Comparison of ENCODE assay signal across 8 mouse cellular contexts in genomic region chr11:118418834-118419504, GRCm38 (mm10). TPM values are rescaled to one million over a fixed set of nuclear protein-coding genes. Genes with fewer than 3 reads are reported as not detected.
DNase-seq lines count a peak whose midpoint lies in the region; ATAC-seq and TF ChIP-seq lines count a peak whose summit lies in the region.

Gene Cant1 (minus strand): TSS chr11:118419086.

- peak within 1 kb of the TSS; percentile 80 for H3K27ac ChIP-seq in embryonic facial prominence, embryonic 13.5 days
- peak within 1 kb of the TSS; percentile 84 for H3K27ac ChIP-seq in kidney, adult 2 months (ENCODE audit: insufficient read depth, low read depth, low read length)
- peak within 1 kb of the TSS; percentile 64 for H3K27ac ChIP-seq in limb, embryonic 12.5 days
- peak within 1 kb of the TSS; percentile 70 for H3K27ac ChIP-seq in midbrain, embryonic 15.5 days
- peak within 1 kb of the TSS; percentile 88 for H3K27ac ChIP-seq in spleen, adult 2 months (ENCODE audit: insufficient read depth, low read length)

- ATAC-seq in embryonic facial prominence, embryonic 13.5 days (ENCODE audit: insufficient number of reproducible peaks, insufficient read depth, low FRiP score, low TSS enrichment, low read depth), result peak; percentile 89
- peak; percentile 93 for ATAC-seq in limb, embryonic 12.5 days (ENCODE audit: insufficient number of reproducible peaks, insufficient read depth, low FRiP score, low TSS enrichment, low read depth)
- ATAC-seq in midbrain, embryonic 15.5 days (replicated peaks), result peak; percentile 94

- TF ChIP-seq CTCF in kidney, adult 2 months (conservative IDR thresholded peaks at IDR 0.05; ENCODE audit: insufficient read depth, insufficient read length, low read depth, low read length), result no peak
- TF ChIP-seq CTCF in spleen, adult 2 months (IDR thresholded peaks at IDR 0.05; ENCODE audit: extremely low read depth, insufficient read depth, insufficient read length, insufficient replicate concordance), result no peak

- under 1% methylated on average over 45 of the region's 50 CpGs for WGBS in embryonic facial prominence, embryonic 13.5 days
- under 1% methylated on average over 50 of the region's 50 CpGs for WGBS in kidney, adult 2 months
- WGBS in limb, embryonic 12.5 days, result 0% methylated on average over 50 of the region's 50 CpGs
- WGBS in midbrain, embryonic 15.5 days, result 1% methylated on average over 38 of the region's 50 CpGs
- under 1% methylated on average over 50 of the region's 50 CpGs for WGBS in spleen, adult 2 months

- no peaks in the 10 kb centered on the region for H3K27me3 ChIP-seq in embryonic facial prominence, embryonic 13.5 days
- H3K27me3 ChIP-seq in kidney, adult 2 months (replicated peaks; ENCODE audit: control insufficient read depth, insufficient read depth, low read length), result no peaks in the 10 kb centered on the region
- 0 out of 2 replicates have a peak, but pooled peaks cover 5% of the 10 kb centered on the region for H3K27me3 ChIP-seq in limb, embryonic 12.5 days
- no peaks in the 10 kb centered on the region; the same call in 1 of the 2 replicates for H3K27me3 ChIP-seq in midbrain, embryonic 15.5 days (replicated peaks)
- H3K27me3 ChIP-seq in spleen, adult 2 months (ENCODE audit: control insufficient read depth, insufficient read depth, low read length), result no peaks in the 10 kb centered on the region

- peaks cover 35% of the 10 kb centered on the region for H3K36me3 ChIP-seq in embryonic facial prominence, embryonic 13.5 days
- no peaks in the 10 kb centered on the region for H3K36me3 ChIP-seq in kidney, adult 2 months (ENCODE audit: control insufficient read depth, insufficient read depth, low read length)
- H3K36me3 ChIP-seq in limb, embryonic 12.5 days, result peaks cover 31% of the 10 kb centered on the region
- H3K36me3 ChIP-seq in midbrain, embryonic 15.5 days (replicated peaks), result no peaks in the 10 kb centered on the region
- H3K36me3 ChIP-seq in spleen, adult 2 months (ENCODE audit: control insufficient read depth, insufficient read depth, low read length), result peaks cover 5% of the 10 kb centered on the region

- TF ChIP-seq POLR2A in kidney, adult 2 months (IDR thresholded peaks at IDR 0.05; ENCODE audit: low read depth, low read length), result no peak
- TF ChIP-seq POLR2A in spleen, adult 2 months (IDR thresholded peaks at IDR 0.05; ENCODE audit: low read depth, low read length), result peak; percentile 91

- peak; percentile 96 for DNase-seq in 3134 (ENCODE audit: extremely low read depth, insufficient read length, low spot score)
- DNase-seq in adrenal gland, postnatal 36 days, result peak; percentile 98
- DNase-seq in heart, adult 18-20 months, result peak; percentile 97 to 99
- DNase-seq in kidney, adult 2 months, result peak; percentile 100
- DNase-seq in spleen, adult 2 months (ENCODE audit: low read depth in 1 of 2, low spot score in 2 of 2), result peak; percentile 97 to 98

- peak within 1 kb of the TSS; percentile 98 for H3K9ac ChIP-seq in embryonic facial prominence, embryonic 13.5 days
- peak within 1 kb of the TSS; percentile 92 for H3K9ac ChIP-seq in limb, embryonic 12.5 days (replicated peaks)
- H3K9ac ChIP-seq in midbrain, embryonic 15.5 days, result peak within 1 kb of the TSS; percentile 94

- peak within 1 kb of the TSS; percentile 94 for H3K4me3 ChIP-seq in embryonic facial prominence, embryonic 13.5 days
- peak within 1 kb of the TSS; percentile 93 for H3K4me3 ChIP-seq in kidney, adult 2 months (ENCODE audit: insufficient read depth, low read depth, low read length)
- H3K4me3 ChIP-seq in limb, embryonic 12.5 days (replicated peaks), result peak within 1 kb of the TSS; percentile 88
- peak within 1 kb of the TSS; percentile 79 for H3K4me3 ChIP-seq in midbrain, embryonic 15.5 days
- peak within 1 kb of the TSS; percentile 83 for H3K4me3 ChIP-seq in spleen, adult 2 months (ENCODE audit: extremely low read depth, insufficient read depth, insufficient read length)

- H3K9me3 ChIP-seq in embryonic facial prominence, embryonic 13.5 days, result no peaks in the 10 kb centered on the region
- H3K9me3 ChIP-seq in limb, embryonic 12.5 days, result no peaks in the 10 kb centered on the region
- H3K9me3 ChIP-seq in midbrain, embryonic 15.5 days, result no peaks in the 10 kb centered on the region

- peaks cover 38% of the 10 kb centered on the region for H3K4me1 ChIP-seq in embryonic facial prominence, embryonic 13.5 days
- peaks cover 55% of the 10 kb centered on the region for H3K4me1 ChIP-seq in kidney, adult 2 months (ENCODE audit: control insufficient read depth, insufficient read depth, low read length)
- H3K4me1 ChIP-seq in limb, embryonic 12.5 days (replicated peaks), result peaks cover 26% of the 10 kb centered on the region
- H3K4me1 ChIP-seq in midbrain, embryonic 15.5 days, result peaks cover 41% of the 10 kb centered on the region
- H3K4me1 ChIP-seq in spleen, adult 2 months (ENCODE audit: control insufficient read depth, insufficient read depth, insufficient read length), result peaks cover 13% of the 10 kb centered on the region

- H3K4me2 ChIP-seq in embryonic facial prominence, embryonic 13.5 days, result peak within 1 kb of the TSS; percentile 85
- H3K4me2 ChIP-seq in limb, embryonic 12.5 days, result peak within 1 kb of the TSS; percentile 93
- H3K4me2 ChIP-seq in midbrain, embryonic 15.5 days, result peak within 1 kb of the TSS; percentile 81

RNA-seq across cellular contexts. Expression of gene Cant1, which starts in this region (rescaled TPM):
- 10 to 100 TPM; 34.9 to 38.0 TPM for total RNA-seq in adrenal gland, postnatal 36 days (2021)
- polyA plus RNA-seq in embryonic facial prominence, embryonic 13.5 days (2015; fragmentation: Nextera tagmentation; extraction: Ambion mirVana), result 28.9 and 30.7 TPM in 2 replicates
- 10 to 100 TPM; 17.5 to 18.6 TPM for total RNA-seq in heart, adult 18-20 months (2021)
- 42.6 and 53.0 TPM in 2 replicates for polyA plus RNA-seq in kidney, adult 2 months (2012; rRNA removed)
- polyA plus RNA-seq in limb, embryonic 12.5 days (2016; fragmentation: Nextera tagmentation; extraction: Ambion mirVana), result 30.5 and 32.0 TPM in 2 replicates
- 30.6 and 35.1 TPM in 2 replicates for polyA plus RNA-seq in midbrain, embryonic 15.5 days (2015; fragmentation: Nextera tagmentation; extraction: Ambion mirVana)
- 42.7 and 50.5 TPM in 2 replicates for polyA plus RNA-seq in spleen, adult 2 months (2012; rRNA removed)

Comparison
In these comparisons a context has a peak if more than half of its experiments do, and no peak if none do; other contexts are left out.
1. Peak in every context shown above with its lines: DNase-seq, ATAC-seq, H3K4me3 ChIP-seq and H3K27ac ChIP-seq.